In genomic region chr3:59261709-59262472, GRCm38 (mm10) we compare ENCODE assay signal across 15 mouse cellular contexts. TPM values are rescaled to one million over a fixed set of nuclear protein-coding genes. Genes with fewer than 3 reads are reported as not detected.
DNase-seq lines count a peak whose midpoint lies in the region; ATAC-seq and TF ChIP-seq lines count a peak whose summit lies in the region.
"Had no signal": no experiment of that assay in that cellular context is flagged by ENCODE, and none has a peak within 500 bp of the region (broad histone marks: within the 10 kb centered on the region; RNA-seq: fewer than 3 reads in every experiment).

No protein-coding gene starts in this region.

- H3K4me2 ChIP-seq in embryonic facial prominence, embryonic 11.5 days (ENCODE audit: low read depth, low read length): no peak overlapping the region
- peak overlapping the region; percentile 28; the same call in 1 of the 2 replicates for H3K4me2 ChIP-seq in lung, postnatal 0 days (replicated peaks; ENCODE audit: low read depth, low read length)
- H3K4me2 ChIP-seq: lung, embryonic 14.5 days had no signal

- DNase-seq in embryonic facial prominence, embryonic 11.5 days (ENCODE audit: low spot score): peak; percentile 11
- DNase-seq in embryonic facial prominence, embryonic 10.5 days (ENCODE audit: low spot score): no peak
- no peak for DNase-seq in lung, postnatal 0 days (ENCODE audit: low spot score)
- DNase-seq in lung, postnatal 4 days: no peak
- DNase-seq in adipocyte (ENCODE audit: low spot score): no peak
- DNase-seq: adrenal gland, postnatal 36 days; cerebellum, adult 8-10 months; heart, postnatal 14 days; kidney, adult 8-10 months; lung, embryonic 14.5 days; right cerebral cortex, adult 18-20 months had no signal

- H3K27ac ChIP-seq in embryonic facial prominence, embryonic 11.5 days (replicated peaks; ENCODE audit: low read depth, low read length): no peak overlapping the region
- H3K27ac ChIP-seq in embryonic facial prominence, embryonic 10.5 days (replicated peaks): no peak overlapping the region
- H3K27ac ChIP-seq in lung, postnatal 0 days (ENCODE audit: low read length): no peak overlapping the region

- H3K9ac ChIP-seq in embryonic facial prominence, embryonic 11.5 days (replicated peaks; ENCODE audit: low read length): no peak overlapping the region
- no peak overlapping the region for H3K9ac ChIP-seq in lung, postnatal 0 days (replicated peaks; ENCODE audit: low read depth)
- H3K9ac ChIP-seq: lung, embryonic 14.5 days had no signal

- WGBS in embryonic facial prominence, embryonic 11.5 days: 58% methylated on average over 9 of the region's 9 CpGs
- WGBS in embryonic facial prominence, embryonic 10.5 days: 56% methylated on average over 9 of the region's 9 CpGs
- WGBS in lung, postnatal 0 days: 65% methylated on average over 9 of the region's 9 CpGs

- no peaks in the 10 kb centered on the region for H3K9me3 ChIP-seq in embryonic facial prominence, embryonic 11.5 days (replicated peaks; ENCODE audit: control insufficient read depth, low read length)
- no peaks in the 10 kb centered on the region for H3K9me3 ChIP-seq in embryonic facial prominence, embryonic 10.5 days
- H3K9me3 ChIP-seq in lung, postnatal 0 days (ENCODE audit: low read length): no peaks in the 10 kb centered on the region

- no peak for ATAC-seq in embryonic facial prominence, embryonic 11.5 days (replicated peaks; ENCODE audit: insufficient number of reproducible peaks, low FRiP score, low TSS enrichment, low read depth)
- no peak for ATAC-seq in lung, postnatal 0 days
- peak; percentile 65 for ATAC-seq in CD4-positive, CD25-positive, alpha-beta regulatory T cell, adult 4 months
- peak; percentile 58 for ATAC-seq in inflammation-experienced regulatory T-cells, adult 6 months
- no peak for ATAC-seq in frontal cortex, adult (ENCODE audit: low TSS enrichment)

- H3K36me3 ChIP-seq in embryonic facial prominence, embryonic 11.5 days (replicated peaks; ENCODE audit: control insufficient read depth, insufficient read depth, low read depth, low read length): no peaks in the 10 kb centered on the region
- H3K36me3 ChIP-seq in embryonic facial prominence, embryonic 10.5 days (replicated peaks): peaks cover 4% of the 10 kb centered on the region; the same call in 1 of the 2 replicates
- H3K36me3 ChIP-seq in lung, postnatal 0 days (ENCODE audit: insufficient read depth, low read length): no peaks in the 10 kb centered on the region

- TF ChIP-seq CTCF in lung, postnatal 0 days (IDR thresholded peaks at IDR 0.05): no peak

- no peaks in the 10 kb centered on the region for H3K4me1 ChIP-seq in embryonic facial prominence, embryonic 11.5 days (ENCODE audit: control insufficient read depth, insufficient read depth, low read length)
- peaks cover 30% of the 10 kb centered on the region for H3K4me1 ChIP-seq in embryonic facial prominence, embryonic 10.5 days
- no peaks in the 10 kb centered on the region for H3K4me1 ChIP-seq in lung, postnatal 0 days (ENCODE audit: insufficient read depth, low read depth, low read length)

- no peak for TF ChIP-seq EP300 in lung, postnatal 0 days (IDR thresholded peaks at IDR 0.05)

- H3K4me3 ChIP-seq in embryonic facial prominence, embryonic 11.5 days (ENCODE audit: low read depth, low read length): no peak overlapping the region
- no peak overlapping the region for H3K4me3 ChIP-seq in embryonic facial prominence, embryonic 10.5 days
- H3K4me3 ChIP-seq in lung, postnatal 0 days (ENCODE audit: low read depth, low read length): no peak overlapping the region
- H3K4me3 ChIP-seq: myocyte had no signal

- H3K27me3 ChIP-seq in embryonic facial prominence, embryonic 11.5 days (ENCODE audit: control insufficient read depth, insufficient read depth, low read length): no peaks in the 10 kb centered on the region
- H3K27me3 ChIP-seq in embryonic facial prominence, embryonic 10.5 days (replicated peaks; ENCODE audit: low read depth, poor library complexity, severe bottlenecking): no peaks in the 10 kb centered on the region
- no peaks in the 10 kb centered on the region for H3K27me3 ChIP-seq in lung, postnatal 0 days (replicated peaks; ENCODE audit: insufficient read depth, low read length)

RNA-seq across cellular contexts. Expression of gene P2ry12, which starts 0.8 kb away (rescaled TPM):
- 2.2 and 2.7 TPM in 2 replicates for polyA plus RNA-seq in embryonic facial prominence, embryonic 11.5 days (2014; fragmentation: Nextera tagmentation; extraction: Ambion mirVana)
- 0.65 and 1.0 TPM in 2 replicates for polyA plus RNA-seq in embryonic facial prominence, embryonic 10.5 days (2016; fragmentation: Nextera tagmentation; extraction: Ambion mirVana)
- 3.8 and 4.6 TPM in 2 replicates for polyA plus RNA-seq in lung, postnatal 0 days (2015; fragmentation: Nextera tagmentation; extraction: Ambion mirVana)
- under 1 TPM in 1 of 2 experiments, not detected in 1; 0.48 TPM for polyA plus RNA-seq in CD4-positive, CD25-positive, alpha-beta regulatory T cell, adult 4 months (2017; shearing (Covaris generic))
- under 1 TPM in 2 of 3 experiments, not detected in 1; 0.31 to 0.44 TPM for polyA plus RNA-seq in inflammation-experienced regulatory T-cells, adult 6 months (2017; shearing (Covaris generic))
- polyA plus RNA-seq: myocyte had no signal

RNA-seq across cellular contexts. Expression of gene P2ry13, which starts 51.2 kb away (rescaled TPM):
- 0.34 and 0.77 TPM in 2 replicates for polyA plus RNA-seq in embryonic facial prominence, embryonic 11.5 days (2014; fragmentation: Nextera tagmentation; extraction: Ambion mirVana)
- polyA plus RNA-seq in embryonic facial prominence, embryonic 10.5 days (2016; fragmentation: Nextera tagmentation; extraction: Ambion mirVana): 0.30 and 0.47 TPM in 2 replicates
- polyA plus RNA-seq in lung, postnatal 0 days (2015; fragmentation: Nextera tagmentation; extraction: Ambion mirVana): 2.6 and 2.7 TPM in 2 replicates
- under 1 TPM; 0.67 to 0.71 TPM for polyA plus RNA-seq in CD4-positive, CD25-positive, alpha-beta regulatory T cell, adult 4 months (2017; shearing (Covaris generic))
- under 1 TPM in 1 of 3 experiments, not detected in 2; 0.60 TPM for polyA plus RNA-seq in inflammation-experienced regulatory T-cells, adult 6 months (2017; shearing (Covaris generic))
- polyA plus RNA-seq: myocyte had no signal

Comparison
In these comparisons a context has a peak if more than half of its experiments do, and no peak if none do; other contexts are left out.
1. ATAC-seq: peak in CD4-positive, CD25-positive, alpha-beta regulatory T cell, adult 4 months (single experiment) and inflammation-experienced regulatory T-cells, adult 6 months (single experiment); none in embryonic facial prominence, embryonic 11.5 days (single experiment), lung, postnatal 0 days (single experiment) and frontal cortex, adult (single experiment).